Mouse (Mus musculus): ENCODE results near the gene Acot1.

Gene Acot1

DNA sequence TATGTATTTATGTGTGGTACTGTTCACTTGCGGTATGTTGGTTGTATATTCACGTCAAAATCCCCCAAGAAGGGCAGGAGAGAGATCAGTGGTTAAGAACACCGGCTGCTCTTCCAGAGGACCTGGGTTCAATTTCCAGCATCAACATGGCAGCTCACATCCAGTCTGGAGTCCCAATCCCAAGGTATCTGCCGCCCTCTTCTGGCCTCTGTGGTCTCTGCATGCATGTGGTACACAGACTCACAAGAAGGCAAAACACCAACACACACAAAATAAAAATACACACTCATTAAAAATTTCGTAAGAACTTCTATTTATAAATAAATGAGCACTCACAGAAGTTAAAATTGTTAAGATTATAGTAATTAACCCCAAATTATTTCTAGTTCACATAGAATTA, 53.9 kb downstream of the Acot1 start:
- DNase-seq (ENCODE audit: low read depth, low spot score): peak; percentile 41

DNA sequence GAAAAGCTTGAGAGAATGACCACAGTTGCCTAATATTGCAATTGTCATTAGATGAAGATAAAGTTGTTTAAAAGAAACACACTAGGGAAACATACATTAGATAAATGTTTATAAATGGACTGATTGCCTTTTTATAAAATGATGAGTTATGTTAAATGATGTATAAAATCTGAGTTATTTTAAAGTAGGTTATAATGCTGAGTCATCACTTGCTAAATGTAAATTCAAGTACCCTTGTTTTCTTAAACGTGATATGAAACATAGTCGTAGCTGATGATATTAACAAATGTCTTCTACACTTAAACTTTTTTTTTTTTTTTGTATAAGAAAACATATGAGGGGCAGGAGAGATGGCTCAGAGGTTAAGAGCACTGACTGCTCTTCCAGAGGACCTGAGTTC, 54.5 kb downstream of the Acot1 start:
- DNase-seq (ENCODE audit: low read depth, low spot score): no peak

DNA sequence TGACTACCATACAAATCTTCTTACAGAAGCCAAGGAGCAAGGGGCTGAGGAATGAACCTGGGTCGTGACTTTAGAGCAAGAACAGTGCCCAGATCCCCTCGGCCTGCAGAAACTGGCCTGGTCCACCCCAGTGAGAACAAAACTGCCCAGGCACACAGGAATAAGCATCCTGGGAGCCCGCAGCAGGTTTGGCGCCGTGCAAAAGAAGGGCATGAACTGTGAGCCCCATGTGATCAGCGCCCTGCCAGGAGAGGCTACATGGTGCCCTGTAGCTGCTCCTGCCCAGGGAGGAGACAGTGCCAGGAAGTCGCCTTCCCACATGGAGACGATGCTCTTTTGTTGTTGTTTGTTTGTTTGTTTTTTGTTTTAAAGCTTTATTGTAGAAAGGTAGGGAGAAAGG, 55.3 kb downstream of the Acot1 start:
- DNase-seq (ENCODE audit: low read depth, low spot score): peak; percentile 4

DNA sequence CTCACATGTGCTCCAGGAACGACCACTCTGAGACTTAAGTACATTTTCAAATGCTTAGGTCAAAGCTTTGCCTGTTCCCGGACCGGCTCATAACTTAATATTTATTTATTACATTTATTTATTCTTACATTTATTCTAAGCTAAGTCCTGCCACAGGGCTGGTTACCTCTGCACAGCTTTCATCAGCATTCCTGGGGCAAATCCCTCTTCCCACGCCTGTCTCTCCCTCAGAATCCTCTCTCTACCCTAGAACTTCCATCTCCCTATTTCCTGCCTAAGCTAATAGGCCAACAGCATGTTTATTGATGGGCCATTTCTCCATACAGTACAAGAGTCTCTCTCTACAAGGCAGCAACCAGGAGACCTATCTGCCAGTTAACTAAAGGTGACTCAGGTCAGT, 58.5 kb downstream of the Acot1 start:
- no peak for DNase-seq (ENCODE audit: low read depth, low spot score)
